Mouse (Mus musculus) intestine, postnatal 0 days (tissue): ENCODE data around the gene Ascc3. TPM values are rescaled to one million over a fixed set of nuclear protein-coding genes. Genes with fewer than 3 reads are reported as not detected.

Source experiments
- ATAC-seq: fragments of 200-750 bp; cut with Nextera tagmentation; 2 replicates; pipeline ENCODE4 v1.8.0; 2017; ENCODE audit warnings: mild to moderate bottlenecking, moderate TSS enrichment, moderate library complexity
- H3K27ac ChIP-seq: fragments of 300-500 bp; sonication (generic); 2 replicates; pipeline ENCODE4 v1.5.1; 2014; ENCODE audit warnings: mild to moderate bottlenecking, low read depth, low read length, moderate library complexity
- H3K27me3 ChIP-seq: fragments of 300-500 bp; sonication (generic); replicated peaks from 2 replicates; pipeline ENCODE4 v1.6.1; 2014; ENCODE audit warnings: low read length, mixed read lengths; ENCODE audit not compliant: control insufficient read depth, insufficient read depth
- H3K36me3 ChIP-seq: fragments of 300-500 bp; sonication (generic); 2 replicates; pipeline ENCODE4 v1.6.1; 2014; ENCODE audit warnings: mild to moderate bottlenecking, moderate library complexity; ENCODE audit not compliant: control insufficient read depth, insufficient read depth
- H3K4me1 ChIP-seq: fragments of 300-500 bp; sonication (generic); replicated peaks from 2 replicates; pipeline ENCODE4 v1.6.1; 2014; ENCODE audit warnings: antibody characterized with exemption, low read length, mixed read lengths; ENCODE audit not compliant: control insufficient read depth, insufficient read depth
- H3K4me2 ChIP-seq: fragments of 300-500 bp; sonication (generic); replicated peaks from 2 replicates; pipeline ENCODE4 v1.6.1; 2014; ENCODE audit warnings: low read depth, mild to moderate bottlenecking, moderate library complexity
- H3K4me3 ChIP-seq: fragments of 300-500 bp; sonication (generic); 2 replicates; pipeline ENCODE4 v1.5.1; 2014; ENCODE audit warnings: low read depth, low read length
- H3K9ac ChIP-seq: fragments of 300-500 bp; sonication (generic); 2 replicates; pipeline ENCODE4 v1.6.1; 2014; ENCODE audit warnings: mild to moderate bottlenecking, low read depth, low read length
- H3K9me3 ChIP-seq: fragments of 300-500 bp; sonication (generic); 2 replicates; pipeline ENCODE4 v1.6.1; 2016; ENCODE audit warnings: mixed run types; ENCODE audit not compliant: control insufficient read depth
- CTCF ChIP-seq: sonication (generic); IDR thresholded peaks from 2 replicates; pipeline ENCODE4 v1.5.1; 2016; ENCODE audit warnings: low read depth, mild to moderate bottlenecking, control low read depth, antibody characterized with exemption, moderate library complexity
- WGBS: fragments of 180-500 bp; shearing (Covaris S2); extraction: QIAGEN DNeasy Blood & Tissue Kit; methylation state at CpG from one replicate; pipeline ENCODE4 v1.1.7; 2014; 5-methylcytosine and 5-hydroxymethylcytosine counted together
- polyA plus RNA-seq: library from polyadenylated mRNA; unstranded; fragments of >200 nt; fragmentation: Nextera tagmentation; extraction: Ambion mirVana; gene quantifications from 2 replicates; pipeline ENCODE4 v1.2.1, GENCODE M21; 2015

Ascc3 gene
- polyA plus RNA-seq, 1 experiment from 2014 or later: 11.2 TPM

- TF ChIP-seq CTCF: no peak
- Histone ChIP-seq H3K9me3 (no peaks in the 10 kb centered on the region), H3K9ac (no peak overlapping the region), H3K4me1 (no peaks in the 10 kb centered on the region), H3K4me3 (no peak overlapping the region), H3K4me2 (no peak overlapping the region), H3K27me3 (no peaks in the 10 kb centered on the region), H3K36me3 (peaks cover 6% of the 10 kb centered on the region), H3K27ac (no peak overlapping the region)
- no peak for ATAC-seq
Observed at GRCm38 (mm10) chr10:50690324-50690723, 97.9 kb downstream of the Ascc3 start.

GRCm38 (mm10) chr10:50698836-50699433 is 106.5 kb downstream of the Ascc3 start:
- H3K4me1 ChIP-seq: no peaks in the 10 kb centered on the region
- H3K4me2 ChIP-seq: no peak overlapping the region
- 0 out of 2 replicates have a peak, but pooled peaks cover 12% of the 10 kb centered on the region for H3K36me3 ChIP-seq
- TF ChIP-seq CTCF: peak; percentile 61
- ATAC-seq: no peak
- H3K27ac ChIP-seq: no peak overlapping the region
- 58% methylated on average over 4 of the region's 4 CpGs for WGBS
- no peak overlapping the region for H3K4me3 ChIP-seq
- H3K9me3 ChIP-seq: no peaks in the 10 kb centered on the region
- no peak overlapping the region for H3K9ac ChIP-seq
- H3K27me3 ChIP-seq: no peaks in the 10 kb centered on the region

GRCm38 (mm10) chr10:50701736-50702135 is 109.3 kb downstream of the Ascc3 start:
- no peak overlapping the region for H3K4me2 ChIP-seq
- H3K9me3 ChIP-seq: no peaks in the 10 kb centered on the region
- H3K27ac ChIP-seq: no peak overlapping the region
- H3K4me1 ChIP-seq: no peaks in the 10 kb centered on the region
- H3K4me3 ChIP-seq: no peak overlapping the region
- 59% methylated on average over 2 of the region's 2 CpGs for WGBS
- TF ChIP-seq CTCF: no peak
- H3K9ac ChIP-seq: no peak overlapping the region
- ATAC-seq: no peak
- 0 out of 2 replicates have a peak, but pooled peaks cover 12% of the 10 kb centered on the region for H3K36me3 ChIP-seq
- no peaks in the 10 kb centered on the region for H3K27me3 ChIP-seq

GRCm38 (mm10) chr10:50702361-50702760 is 109.9 kb downstream of the Ascc3 start:
- ATAC-seq: no peak
- H3K9me3 ChIP-seq: no peaks in the 10 kb centered on the region
- H3K27me3 ChIP-seq: no peaks in the 10 kb centered on the region
- H3K4me2 ChIP-seq: no peak overlapping the region
- H3K27ac ChIP-seq: no peak overlapping the region
- H3K36me3 ChIP-seq: 0 out of 2 replicates have a peak, but pooled peaks cover 12% of the 10 kb centered on the region
- no peak overlapping the region for H3K4me3 ChIP-seq
- WGBS: 81% methylated on average over 3 of the region's 3 CpGs
- no peak for TF ChIP-seq CTCF
- no peak overlapping the region for H3K9ac ChIP-seq
- no peaks in the 10 kb centered on the region for H3K4me1 ChIP-seq

- H3K27ac ChIP-seq: no peak overlapping the region
- H3K4me3 ChIP-seq: no peak overlapping the region
- H3K27me3 ChIP-seq: no peaks in the 10 kb centered on the region
- WGBS: 18% methylated on average over 6 of the region's 6 CpGs
- peak; percentile 91 for TF ChIP-seq CTCF
- H3K9me3 ChIP-seq: no peaks in the 10 kb centered on the region
- H3K9ac ChIP-seq: no peak overlapping the region
- 0 out of 2 replicates have a peak, but pooled peaks cover 14% of the 10 kb centered on the region for H3K36me3 ChIP-seq
- ATAC-seq: no peak
- no peaks in the 10 kb centered on the region for H3K4me1 ChIP-seq
- H3K4me2 ChIP-seq: no peak overlapping the region
Observed at GRCm38 (mm10) chr10:50704202-50704601, 111.7 kb downstream of the Ascc3 start.

GRCm38 (mm10) chr10:50704898-50705297 is 112.4 kb downstream of the Ascc3 start:
- Histone ChIP-seq H3K36me3 (0 out of 2 replicates have a peak, but pooled peaks cover 14% of the 10 kb centered on the region), H3K27ac (no peak overlapping the region), H3K27me3 (no peaks in the 10 kb centered on the region), H3K4me1 (no peaks in the 10 kb centered on the region), H3K4me2 (no peak overlapping the region), H3K9me3 (no peaks in the 10 kb centered on the region), H3K9ac (no peak overlapping the region), H3K4me3 (no peak overlapping the region)
- WGBS: 87% methylated on average over 3 of the region's 3 CpGs
- no peak for ATAC-seq
- TF ChIP-seq CTCF: no peak
